In the genomic region with DNA sequence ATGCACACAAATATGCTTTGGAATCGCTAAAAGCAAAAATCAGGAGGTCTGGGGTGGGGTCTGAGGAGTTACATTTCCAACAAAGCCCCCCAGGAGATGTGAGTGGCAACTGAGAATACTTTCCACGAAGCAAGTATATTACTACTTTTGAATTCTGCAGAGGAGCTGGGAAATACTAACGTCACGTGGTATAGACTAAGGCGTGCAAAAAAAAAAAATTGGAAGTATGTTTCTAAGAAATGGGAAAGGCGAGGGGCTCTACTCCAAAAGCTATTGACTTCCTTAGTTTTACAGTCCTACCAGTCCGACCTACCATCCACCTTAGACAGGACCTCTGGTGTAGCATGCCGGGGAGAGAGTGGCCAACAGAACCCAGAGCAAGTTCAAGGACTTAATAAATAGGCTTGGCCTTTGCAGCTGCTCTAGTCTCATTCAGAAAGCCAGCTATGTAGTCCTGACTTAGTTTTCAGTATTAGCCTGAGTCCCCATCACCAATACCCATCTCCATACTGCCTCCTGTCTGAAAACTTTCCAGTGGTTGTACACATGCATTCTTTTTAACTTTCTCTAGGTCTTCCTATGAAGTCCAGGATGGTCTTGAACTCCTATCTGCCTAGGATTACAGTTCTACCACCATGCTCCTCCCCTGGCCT, we compare ENCODE assay signal across 8 mouse cellular contexts. TPM values are rescaled to one million over a fixed set of nuclear protein-coding genes. Genes with fewer than 3 reads are reported as not detected.
DNase-seq lines count a peak whose midpoint lies in the region; ATAC-seq and TF ChIP-seq lines count a peak whose summit lies in the region.

No protein-coding gene starts in this region.

- in situ Hi-C loops in CH12.LX (cut with MboI; ENCODE audit: low pct_ligation_motif_present, low pct_unique_long_range_greater_than_20kb, low sequenced_read_pairs): no loop called here

- peak overlapping the region; percentile 68 for H3K27ac ChIP-seq in heart, embryonic 11.5 days (ENCODE audit: low read depth, low read length)
- H3K27ac ChIP-seq in CH12.LX (ENCODE audit: insufficient read depth, low read depth): peak overlapping the region; percentile 67
- H3K27ac ChIP-seq in forebrain, embryonic 14.5 days (ENCODE audit: low read depth, low read length): peak overlapping the region; percentile 98
- H3K27ac ChIP-seq in liver, postnatal 0 days (ENCODE audit: low read depth): peak overlapping the region; percentile 98

- H3K9ac ChIP-seq in heart, embryonic 11.5 days (ENCODE audit: low read depth, low read length): peak overlapping the region; percentile 95
- H3K9ac ChIP-seq in CH12.LX (ENCODE audit: insufficient read depth, low read depth): peak overlapping the region; percentile 96
- H3K9ac ChIP-seq in forebrain, embryonic 14.5 days (ENCODE audit: low read length): peak overlapping the region; percentile 95
- peak overlapping the region; percentile 88 for H3K9ac ChIP-seq in liver, postnatal 0 days (replicated peaks)

- no peaks in the 10 kb centered on the region for H3K9me3 ChIP-seq in heart, embryonic 11.5 days (replicated peaks; ENCODE audit: control insufficient read depth, low read length)
- no peaks in the 10 kb centered on the region for H3K9me3 ChIP-seq in CH12.LX (replicated peaks; ENCODE audit: low read length)
- H3K9me3 ChIP-seq in forebrain, embryonic 14.5 days (replicated peaks; ENCODE audit: control insufficient read depth, low read length): no peaks in the 10 kb centered on the region
- H3K9me3 ChIP-seq in liver, postnatal 0 days (ENCODE audit: low read length): no peaks in the 10 kb centered on the region

- no peak for DNase-seq in heart, adult 18-20 months
- peak; percentile 11 for DNase-seq in CH12.LX (ENCODE audit: extremely low read depth)
- DNase-seq in forebrain, embryonic 14.5 days (ENCODE audit: low spot score): no peak
- no peak for DNase-seq in liver, postnatal 0 days
- DNase-seq in right cerebral cortex, postnatal 4 days: no peak
- no peak for DNase-seq in frontal cortex, postnatal 10 days (ENCODE audit: low spot score in 2 of 2)
- no peak for DNase-seq in spleen, postnatal 4 days (ENCODE audit: low spot score in 2 of 2)

- TF ChIP-seq POLR2A in CH12.LX (IDR thresholded peaks at IDR 0.05; ENCODE audit: low read depth, low read length): no peak

- H3K4me1 ChIP-seq in heart, embryonic 11.5 days (ENCODE audit: control insufficient read depth, insufficient read depth, low read length): peaks cover 26% of the 10 kb centered on the region
- peaks cover 0 to 24% of the 10 kb centered on the region in 2 experiments; a peak in 2 of 4 replicates for H3K4me1 ChIP-seq in CH12.LX (ENCODE audit: control insufficient read depth in 1 of 2, insufficient read depth in 2 of 2)
- peaks cover 16% of the 10 kb centered on the region for H3K4me1 ChIP-seq in forebrain, embryonic 14.5 days (ENCODE audit: control insufficient read depth, insufficient read depth, low read length)
- H3K4me1 ChIP-seq in liver, postnatal 0 days (ENCODE audit: insufficient read depth): peaks cover 35% of the 10 kb centered on the region

- no peaks in the 10 kb centered on the region for H3K36me3 ChIP-seq in heart, embryonic 11.5 days (ENCODE audit: control insufficient read depth, insufficient read depth, low read length)
- H3K36me3 ChIP-seq in CH12.LX (replicated peaks in 1 of 2; ENCODE audit: control insufficient read depth in 1 of 2, insufficient read depth in 1 of 2, low read length in 1 of 2): no peaks in the 10 kb centered on the region
- no peaks in the 10 kb centered on the region for H3K36me3 ChIP-seq in forebrain, embryonic 14.5 days (ENCODE audit: control insufficient read depth, insufficient read depth, low read length)
- H3K36me3 ChIP-seq in liver, postnatal 0 days (replicated peaks; ENCODE audit: insufficient read depth, low read length): no peaks in the 10 kb centered on the region

- no peak for ATAC-seq in heart, embryonic 11.5 days (replicated peaks; ENCODE audit: insufficient number of reproducible peaks, low FRiP score, low TSS enrichment)
- no peak for ATAC-seq in forebrain, embryonic 14.5 days
- ATAC-seq in liver, postnatal 0 days: no peak

- peaks cover 19% of the 10 kb centered on the region for H3K79me2 ChIP-seq in CH12.LX (replicated peaks; ENCODE audit: control insufficient read depth, extremely low read depth, insufficient read depth, poor library complexity, severe bottlenecking)

- H3K4me2 ChIP-seq in heart, embryonic 11.5 days: peak overlapping the region; percentile 96
- H3K4me2 ChIP-seq in CH12.LX (ENCODE audit: insufficient read depth, low read depth, poor library complexity, severe bottlenecking): peak overlapping the region; percentile 100
- peak overlapping the region; percentile 81 for H3K4me2 ChIP-seq in forebrain, embryonic 14.5 days (ENCODE audit: low read length)
- H3K4me2 ChIP-seq in liver, postnatal 0 days (ENCODE audit: low read depth, low read length): peak overlapping the region; percentile 96

- H3K4me3 ChIP-seq in heart, embryonic 11.5 days (ENCODE audit: low read depth, low read length): peak overlapping the region; percentile 79
- H3K4me3 ChIP-seq in CH12.LX (replicated peaks in 1 of 3; ENCODE audit: low read depth in 2 of 3, low read length in 2 of 3, poor library complexity in 1 of 3): peak overlapping the region; percentile 77 to 95 (median 78)
- peak overlapping the region; percentile 87 for H3K4me3 ChIP-seq in forebrain, embryonic 14.5 days (ENCODE audit: low read depth, low read length)
- H3K4me3 ChIP-seq in liver, postnatal 0 days (ENCODE audit: low read depth, low read length): peak overlapping the region; percentile 96

- dilution Hi-C loops in CH12.LX (cut with MboI; ENCODE audit: extremely low pct_ligation_motif_present, extremely low pct_unique_long_range_greater_than_20kb, low sequenced_read_pairs): no loop called here

- TF ChIP-seq RAD21 in CH12.LX (IDR thresholded peaks at IDR 0.05; ENCODE audit: low read depth, low read length): no peak

- 0 out of 4 replicates have a peak, but pooled peaks of 1 of the 2 experiments have one; percentile 7 for TF ChIP-seq CTCF in CH12.LX (conservative IDR thresholded peaks at IDR 0.05 in 1 of 2, IDR thresholded peaks at IDR 0.05 in 1 of 2; ENCODE audit: low read depth in 2 of 2, low read length in 2 of 2)
- TF ChIP-seq CTCF in liver, postnatal 0 days (IDR thresholded peaks at IDR 0.05; ENCODE audit: low read depth): no peak

- no peaks in the 10 kb centered on the region for H3K27me3 ChIP-seq in heart, embryonic 11.5 days (ENCODE audit: control insufficient read depth, insufficient read depth, low read length)
- no peaks in the 10 kb centered on the region for H3K27me3 ChIP-seq in CH12.LX (replicated peaks)
- no peaks in the 10 kb centered on the region for H3K27me3 ChIP-seq in forebrain, embryonic 14.5 days (replicated peaks; ENCODE audit: control insufficient read depth, insufficient read depth, low read length)
- H3K27me3 ChIP-seq in liver, postnatal 0 days (ENCODE audit: insufficient read depth, low read length): no peaks in the 10 kb centered on the region

- 33% methylated on average over 8 of the region's 8 CpGs for WGBS in heart, embryonic 11.5 days (ENCODE audit: insufficient replicate concordance)
- WGBS in forebrain, embryonic 14.5 days: 37% methylated on average over 8 of the region's 8 CpGs
- WGBS in liver, postnatal 0 days (ENCODE audit: insufficient replicate concordance): 32% methylated on average over 8 of the region's 8 CpGs

- TF ChIP-seq EP300 in CH12.LX (IDR thresholded peaks at IDR 0.05; ENCODE audit: low read length): no peak
- no peak for TF ChIP-seq EP300 in liver, postnatal 0 days (IDR thresholded peaks at IDR 0.05; ENCODE audit: low read depth)

TF ChIP-seq in CH12.LX, 34 proteins besides CTCF, POLR2A, EP300 and RAD21:
- TF ChIP-seq RCOR1 (conservative IDR thresholded peaks at IDR 0.05; ENCODE audit: low read depth, low read length) (no peak), USF2 (conservative IDR thresholded peaks at IDR 0.05; ENCODE audit: low read depth, low read length) (no peak; the same call in 1 of the 2 replicates), SIN3A (IDR thresholded peaks at IDR 0.05; ENCODE audit: low read length) (no peak), CHD1 (IDR thresholded peaks at IDR 0.05; ENCODE audit: low read depth, low read length) (0 out of 2 replicates have a peak, but pooled peaks have one; percentile 62), KAT2A (IDR thresholded peaks at IDR 0.05; ENCODE audit: insufficient replicate concordance, low read length) (no peak), USF1 (IDR thresholded peaks at IDR 0.05; ENCODE audit: low read depth, low read length) (peak; percentile 26), MAZ (IDR thresholded peaks at IDR 0.05; ENCODE audit: low read depth, low read length) (no peak)

RNA-seq across cellular contexts. Expression of a gene that starts 2.2 kb away (rescaled TPM):
- 11.0 and 14.0 TPM in 2 replicates for polyA plus RNA-seq in heart, embryonic 11.5 days (2014; fragmentation: Nextera tagmentation; extraction: Ambion mirVana)
- 10 to 100 TPM; 76.3 to 86.9 TPM for total RNA-seq in heart, adult 18-20 months (2021)
- 3.6 and 3.9 TPM in 2 replicates for total RNA-seq in CH12.LX (2012; rRNA removed)
- total RNA-seq in CH12.LX (2014; rRNA removed): 4.6 and 5.0 TPM in 2 replicates
- polyA plus RNA-seq in CH12.LX (2012; ENCODE audit: insufficient read length, low read depth): 4.1 and 4.6 TPM in 2 replicates
- polyA plus RNA-seq in forebrain, embryonic 14.5 days (2014; fragmentation: Nextera tagmentation; extraction: Ambion mirVana): 6.4 and 6.9 TPM in 2 replicates
- polyA plus RNA-seq in liver, postnatal 0 days (2015; fragmentation: Nextera tagmentation; extraction: Ambion mirVana): 5.5 and 6.2 TPM in 2 replicates

RNA-seq across cellular contexts. Expression of a gene that starts 29.6 kb away (rescaled TPM):
- polyA plus RNA-seq in heart, embryonic 11.5 days (2014; fragmentation: Nextera tagmentation; extraction: Ambion mirVana): 0.32 and 0.33 TPM in 2 replicates
- not detected for total RNA-seq in heart, adult 18-20 months (2021)
- total RNA-seq in CH12.LX (2012; rRNA removed) (not detected in 2 replicates), CH12.LX (2014; rRNA removed) (not detected in 2 replicates)
- polyA plus RNA-seq in CH12.LX (2012; ENCODE audit: insufficient read length, low read depth): not detected in 2 replicates
- 0.29 and 0.35 TPM in 2 replicates for polyA plus RNA-seq in forebrain, embryonic 14.5 days (2014; fragmentation: Nextera tagmentation; extraction: Ambion mirVana)
- not detected in 2 replicates for polyA plus RNA-seq in liver, postnatal 0 days (2015; fragmentation: Nextera tagmentation; extraction: Ambion mirVana)
